Mouse (Mus musculus): ENCODE results near the gene Cfap58. TPM values are rescaled to one million over a fixed set of nuclear protein-coding genes. Genes with fewer than 3 reads are reported as not detected.

Cfap58 gene
- polyA plus RNA-seq, 1 experiment from 2014 or later, result not detected

GRCm38 (mm10) chr19:48079718-48080117, 142.2 kb downstream of the Cfap58 start:
- Histone ChIP-seq H3K4me2 (ENCODE audit: low read depth, low read length) (no peak overlapping the region), H3K27me3 (replicated peaks; ENCODE audit: control insufficient read depth, insufficient read depth, low read length) (no peaks in the 10 kb centered on the region), H3K36me3 (ENCODE audit: control insufficient read depth, insufficient read depth, low read length) (no peaks in the 10 kb centered on the region), H3K4me1 (ENCODE audit: control insufficient read depth, insufficient read depth, low read length) (no peaks in the 10 kb centered on the region), H3K27ac (ENCODE audit: low read length) (no peak overlapping the region), H3K9ac (ENCODE audit: low read depth, low read length) (no peak overlapping the region), H3K9me3 (ENCODE audit: control insufficient read depth, low read length) (no peaks in the 10 kb centered on the region), H3K4me3 (ENCODE audit: low read length) (no peak overlapping the region)
- ATAC-seq, result no peak
- WGBS, result 63% methylated on average over 3 of the region's 3 CpGs

- Histone ChIP-seq H3K27me3 (replicated peaks; ENCODE audit: control insufficient read depth, insufficient read depth, low read length) (no peaks in the 10 kb centered on the region), H3K9ac (ENCODE audit: low read depth, low read length) (no peak overlapping the region), H3K4me3 (ENCODE audit: low read length) (no peak overlapping the region), H3K4me2 (ENCODE audit: low read depth, low read length) (no peak overlapping the region), H3K9me3 (ENCODE audit: control insufficient read depth, low read length) (no peaks in the 10 kb centered on the region), H3K36me3 (ENCODE audit: control insufficient read depth, insufficient read depth, low read length) (no peaks in the 10 kb centered on the region), H3K27ac (ENCODE audit: low read length) (no peak overlapping the region), H3K4me1 (ENCODE audit: control insufficient read depth, insufficient read depth, low read length) (no peaks in the 10 kb centered on the region)
- WGBS, result 92% methylated on average over 4 of the region's 4 CpGs
- no peak for ATAC-seq
Observed at GRCm38 (mm10) chr19:48081456-48081855, 144.0 kb downstream of the Cfap58 start.

Small RNA genes lying within 50 kb of the gene (microRNA-seq; reads per million reads assigned to microRNA genes)
- not detected for gene Gm22240

Other genes starting within 250 kb of the Cfap58 start
- gene Col17a1, start 245.6 kb upstream of the Cfap58 start, polyA plus RNA-seq (2015; fragmentation: Nextera tagmentation; extraction: Ambion mirVana), result 0.42 and 0.58 TPM in 2 replicates
- gene Sfr1, start 206.0 kb upstream of the Cfap58 start, polyA plus RNA-seq (2015; fragmentation: Nextera tagmentation; extraction: Ambion mirVana), result 187 and 188 TPM in 2 replicates
- gene Gsto1, start 82.7 kb upstream of the Cfap58 start, polyA plus RNA-seq (2015; fragmentation: Nextera tagmentation; extraction: Ambion mirVana), result 588 and 626 TPM in 2 replicates
- 0.68 and 1.2 TPM in 2 replicates for gene Gsto2, start 72.1 kb upstream of the Cfap58 start, polyA plus RNA-seq (2015; fragmentation: Nextera tagmentation; extraction: Ambion mirVana)
- 0.11 and 0.15 TPM in 2 replicates for gene Cfap43, start 18.4 kb upstream of the Cfap58 start, polyA plus RNA-seq (2015; fragmentation: Nextera tagmentation; extraction: Ambion mirVana)
- 8.0 and 8.8 TPM in 2 replicates for gene Itprip, start 18.4 kb upstream of the Cfap58 start, polyA plus RNA-seq (2015; fragmentation: Nextera tagmentation; extraction: Ambion mirVana)

All from intestine, embryonic 16.5 days (tissue).